ENCODE assay signal across 18 mouse cellular contexts in the genomic region with DNA sequence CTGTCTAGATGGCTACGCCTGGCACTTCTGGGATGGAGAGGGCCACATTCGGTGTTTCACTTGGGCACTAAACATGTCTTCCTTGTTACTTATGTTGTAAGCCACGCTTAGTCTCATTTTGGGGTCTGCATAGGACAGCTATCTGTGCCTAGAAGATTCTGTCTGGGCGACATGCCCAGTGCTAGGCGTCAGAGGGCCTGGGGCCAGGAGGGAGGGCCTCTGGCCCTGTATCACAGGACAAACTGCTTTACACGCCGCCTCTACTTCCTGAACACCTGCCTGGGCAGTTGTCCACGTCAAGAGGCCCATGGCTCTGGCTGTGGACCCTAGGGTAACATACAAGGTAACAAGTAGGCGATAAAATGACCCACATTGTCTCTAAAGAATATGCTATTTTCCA. TPM values are rescaled to one million over a fixed set of nuclear protein-coding genes. Genes with fewer than 3 reads are reported as not detected.
DNase-seq lines count a peak whose midpoint lies in the region; ATAC-seq and TF ChIP-seq lines count a peak whose summit lies in the region.
"Had no signal": no experiment of that assay in that cellular context is flagged by ENCODE, and none has a peak within 500 bp of the region (broad histone marks: within the 10 kb centered on the region; RNA-seq: fewer than 3 reads in every experiment).

No protein-coding gene starts in this region.

- H3K27me3 ChIP-seq in hindbrain, postnatal 0 days (ENCODE audit: insufficient read depth, low read length): no peaks in the 10 kb centered on the region
- no peaks in the 10 kb centered on the region for H3K27me3 ChIP-seq in hindbrain, embryonic 16.5 days (replicated peaks; ENCODE audit: control insufficient read depth, insufficient read depth, low read length)
- 0 out of 2 replicates have a peak, but pooled peaks cover 7% of the 10 kb centered on the region for H3K27me3 ChIP-seq in heart, postnatal 0 days (ENCODE audit: control insufficient read depth, insufficient read depth, low read length)
- H3K27me3 ChIP-seq in thymus, adult 2 months (ENCODE audit: control insufficient read depth, insufficient read depth, low read length): no peaks in the 10 kb centered on the region
- H3K27me3 ChIP-seq: CH12.LX; intestine, embryonic 15.5 days; limb, embryonic 12.5 days; neural tube, embryonic 13.5 days; Patski had no signal

- H3K4me1 ChIP-seq in hindbrain, postnatal 0 days (ENCODE audit: insufficient read depth, low read length): peaks cover 19% of the 10 kb centered on the region
- H3K4me1 ChIP-seq in hindbrain, embryonic 16.5 days (ENCODE audit: control insufficient read depth, insufficient read depth, low read depth, low read length): peaks cover 28% of the 10 kb centered on the region
- H3K4me1 ChIP-seq in heart, postnatal 0 days (ENCODE audit: control insufficient read depth, insufficient read depth): peaks cover 10% of the 10 kb centered on the region
- peaks cover 5% of the 10 kb centered on the region; the same call in 1 of the 2 replicates for H3K4me1 ChIP-seq in thymus, adult 2 months (replicated peaks; ENCODE audit: control insufficient read depth, insufficient read depth, low read length)

- TF ChIP-seq EP300 in heart, postnatal 0 days (IDR thresholded peaks at IDR 0.05; ENCODE audit: low read depth): no peak

- H3K9me3 ChIP-seq in hindbrain, postnatal 0 days (ENCODE audit: low read length): no peaks in the 10 kb centered on the region
- H3K9me3 ChIP-seq in hindbrain, embryonic 16.5 days (ENCODE audit: control insufficient read depth, low read length): no peaks in the 10 kb centered on the region
- H3K9me3 ChIP-seq in heart, postnatal 0 days (replicated peaks; ENCODE audit: control insufficient read depth, low read length): no peaks in the 10 kb centered on the region
- H3K9me3 ChIP-seq: intestine, embryonic 15.5 days; limb, embryonic 12.5 days; neural tube, embryonic 13.5 days had no signal

- no peak for ATAC-seq in hindbrain, postnatal 0 days
- ATAC-seq in hindbrain, embryonic 16.5 days: no peak
- peak; percentile 66; the same call in 1 of the 2 replicates for ATAC-seq in heart, postnatal 0 days (ENCODE audit: insufficient read depth, low read depth)
- ATAC-seq: forebrain, embryonic 16.5 days; intestine, embryonic 15.5 days; Patski had no signal

- DNase-seq in cerebellum, adult 11-12 months: peak; percentile 51
- DNase-seq in cerebellum, adult 8-10 months: no peak
- peak; percentile 74 for DNase-seq in hindbrain, postnatal 0 days (ENCODE audit: low spot score)
- peak; percentile 61 for DNase-seq in heart, postnatal 0 days (ENCODE audit: low spot score)
- DNase-seq in lung, postnatal 25 days (ENCODE audit: low spot score): peak; percentile 42
- no peak for DNase-seq in thymus, adult 2 months
- no peak for DNase-seq in frontal cortex, postnatal 36 days (ENCODE audit: low spot score in 2 of 2)
- DNase-seq: gastrocnemius, postnatal 10 days; kidney, postnatal 10 days; thymus, postnatal 4 days had no signal

- no peak overlapping the region for H3K27ac ChIP-seq in hindbrain, postnatal 0 days
- no peak overlapping the region for H3K27ac ChIP-seq in hindbrain, embryonic 16.5 days (ENCODE audit: low read depth, low read length)
- no peak overlapping the region for H3K27ac ChIP-seq in heart, postnatal 0 days (ENCODE audit: low read depth)
- H3K27ac ChIP-seq in thymus, adult 2 months (ENCODE audit: control insufficient read depth, insufficient read depth, low read length): no peak overlapping the region
- H3K27ac ChIP-seq: intestine, embryonic 15.5 days; limb, embryonic 12.5 days; neural tube, embryonic 13.5 days had no signal

- H3K36me3 ChIP-seq in hindbrain, postnatal 0 days (ENCODE audit: insufficient read depth, low read length): no peaks in the 10 kb centered on the region
- H3K36me3 ChIP-seq in hindbrain, embryonic 16.5 days (ENCODE audit: control insufficient read depth, insufficient read depth, low read length): no peaks in the 10 kb centered on the region
- H3K36me3 ChIP-seq in heart, postnatal 0 days (replicated peaks; ENCODE audit: control insufficient read depth, insufficient read depth, low read length): no peaks in the 10 kb centered on the region
- H3K36me3 ChIP-seq in thymus, adult 2 months (ENCODE audit: control insufficient read depth, insufficient read depth, low read length): no peaks in the 10 kb centered on the region
- H3K36me3 ChIP-seq: intestine, embryonic 15.5 days had no signal

- H3K9ac ChIP-seq in hindbrain, postnatal 0 days (replicated peaks; ENCODE audit: low read length): no peak overlapping the region
- no peak overlapping the region for H3K9ac ChIP-seq in hindbrain, embryonic 16.5 days (ENCODE audit: low read depth, low read length)
- H3K9ac ChIP-seq in heart, postnatal 0 days (replicated peaks; ENCODE audit: low read depth, low read length): no peak overlapping the region
- H3K9ac ChIP-seq: intestine, embryonic 15.5 days; limb, embryonic 12.5 days; neural tube, embryonic 13.5 days had no signal

- 49% methylated on average over 9 of the region's 9 CpGs for WGBS in hindbrain, postnatal 0 days
- 72% methylated on average over 9 of the region's 9 CpGs for WGBS in hindbrain, embryonic 16.5 days
- 25% methylated on average over 9 of the region's 9 CpGs for WGBS in heart, postnatal 0 days
- WGBS in thymus, adult 2 months: 93% methylated on average over 9 of the region's 9 CpGs

- no peak for TF ChIP-seq CTCF in hindbrain, postnatal 0 days (IDR thresholded peaks at IDR 0.05; ENCODE audit: low read depth)
- no peak for TF ChIP-seq CTCF in heart, postnatal 0 days (IDR thresholded peaks at IDR 0.05; ENCODE audit: low read depth)
- TF ChIP-seq CTCF in thymus, adult 2 months (IDR thresholded peaks at IDR 0.05; ENCODE audit: borderline replicate concordance, control insufficient read depth, extremely low read depth, insufficient read depth, low read length, poor library complexity): no peak

- no peak for TF ChIP-seq POLR2A in thymus, adult 2 months (IDR thresholded peaks at IDR 0.05; ENCODE audit: control insufficient read depth, extremely low read depth, insufficient read depth, low read length, poor library complexity)

- H3K4me3 ChIP-seq in hindbrain, postnatal 0 days (ENCODE audit: low read length): no peak overlapping the region
- H3K4me3 ChIP-seq in hindbrain, embryonic 16.5 days (ENCODE audit: low read length): no peak overlapping the region
- H3K4me3 ChIP-seq in heart, postnatal 0 days (ENCODE audit: low read depth, low read length): no peak overlapping the region
- no peak overlapping the region for H3K4me3 ChIP-seq in thymus, adult 2 months (ENCODE audit: control insufficient read depth, insufficient read depth, low read length)
- H3K4me3 ChIP-seq: intestine, embryonic 15.5 days; limb, embryonic 12.5 days; neural tube, embryonic 13.5 days had no signal

- no peak overlapping the region for H3K4me2 ChIP-seq in hindbrain, postnatal 0 days (ENCODE audit: low read depth, low read length)
- no peak overlapping the region for H3K4me2 ChIP-seq in hindbrain, embryonic 16.5 days (ENCODE audit: low read length)
- H3K4me2 ChIP-seq in heart, postnatal 0 days (ENCODE audit: low read depth, low read length): no peak overlapping the region
- H3K4me2 ChIP-seq: intestine, embryonic 15.5 days; limb, embryonic 12.5 days; neural tube, embryonic 13.5 days had no signal

RNA-seq across cellular contexts. Expression of a gene that starts 5.0 kb away (rescaled TPM):
- total RNA-seq in hindbrain, postnatal 0 days (2014; rRNA removed): 5.8 and 9.6 TPM in 2 replicates
- polyA plus RNA-seq in hindbrain, postnatal 0 days (2015; fragmentation: Nextera tagmentation; extraction: Ambion mirVana): 5.6 and 6.2 TPM in 2 replicates
- polyA plus RNA-seq in hindbrain, embryonic 16.5 days (2015; fragmentation: Nextera tagmentation; extraction: Ambion mirVana): 7.8 and 9.4 TPM in 2 replicates
- 1.3 and 4.5 TPM in 2 replicates for total RNA-seq in heart, postnatal 0 days (2014; rRNA removed; ENCODE audit: low replicate concordance)
- 1.0 and 2.0 TPM in 2 replicates for polyA plus RNA-seq in heart, postnatal 0 days (2015; fragmentation: Nextera tagmentation; extraction: Ambion mirVana)
- 1.5 and 2.1 TPM in 2 replicates for polyA plus RNA-seq in thymus, adult 2 months (2012; rRNA removed)
- total RNA-seq: hematopoietic stem cell, adult 5-6 weeks had no signal

RNA-seq across cellular contexts. Expression of a gene that starts 22.9 kb away (rescaled TPM):
- total RNA-seq in hindbrain, postnatal 0 days (2014; rRNA removed): 1.1 TPM in 1 of 2 replicates, not detected in the other
- polyA plus RNA-seq in hindbrain, postnatal 0 days (2015; fragmentation: Nextera tagmentation; extraction: Ambion mirVana): 0.34 TPM in 1 of 2 replicates, not detected in the other
- polyA plus RNA-seq in hindbrain, embryonic 16.5 days (2015; fragmentation: Nextera tagmentation; extraction: Ambion mirVana): 0.26 and 0.64 TPM in 2 replicates
- total RNA-seq in heart, postnatal 0 days (2014; rRNA removed; ENCODE audit: low replicate concordance): 1.7 and 1.8 TPM in 2 replicates
- 0.23 and 0.31 TPM in 2 replicates for polyA plus RNA-seq in heart, postnatal 0 days (2015; fragmentation: Nextera tagmentation; extraction: Ambion mirVana)
- polyA plus RNA-seq in thymus, adult 2 months (2012; rRNA removed): 1.5 and 2.1 TPM in 2 replicates
- total RNA-seq: CH12.LX had no signal

RNA-seq across cellular contexts. Expression of a gene that starts 32.3 kb away (rescaled TPM):
- 6.1 and 12.8 TPM in 2 replicates for total RNA-seq in hindbrain, postnatal 0 days (2014; rRNA removed)
- polyA plus RNA-seq in hindbrain, postnatal 0 days (2015; fragmentation: Nextera tagmentation; extraction: Ambion mirVana): 17.1 and 18.2 TPM in 2 replicates
- polyA plus RNA-seq in hindbrain, embryonic 16.5 days (2015; fragmentation: Nextera tagmentation; extraction: Ambion mirVana): 18.4 and 20.3 TPM in 2 replicates
- 5.0 and 5.9 TPM in 2 replicates for total RNA-seq in heart, postnatal 0 days (2014; rRNA removed; ENCODE audit: low replicate concordance)
- polyA plus RNA-seq in heart, postnatal 0 days (2015; fragmentation: Nextera tagmentation; extraction: Ambion mirVana): 9.5 and 10.6 TPM in 2 replicates
- polyA plus RNA-seq in thymus, adult 2 months (2012; rRNA removed): 7.5 and 8.2 TPM in 2 replicates

RNA-seq across cellular contexts. Expression of a gene that starts 50.5 kb away (rescaled TPM):
- 8.1 and 10.1 TPM in 2 replicates for total RNA-seq in hindbrain, postnatal 0 days (2014; rRNA removed)
- polyA plus RNA-seq in hindbrain, postnatal 0 days (2015; fragmentation: Nextera tagmentation; extraction: Ambion mirVana): 3.7 and 4.4 TPM in 2 replicates
- polyA plus RNA-seq in hindbrain, embryonic 16.5 days (2015; fragmentation: Nextera tagmentation; extraction: Ambion mirVana): 3.1 and 4.0 TPM in 2 replicates
- 38.2 and 39.1 TPM in 2 replicates for total RNA-seq in heart, postnatal 0 days (2014; rRNA removed; ENCODE audit: low replicate concordance)
- polyA plus RNA-seq in heart, postnatal 0 days (2015; fragmentation: Nextera tagmentation; extraction: Ambion mirVana): 23.0 and 23.7 TPM in 2 replicates
- 33.9 and 40.1 TPM in 2 replicates for polyA plus RNA-seq in thymus, adult 2 months (2012; rRNA removed)

RNA-seq across cellular contexts. Expression of a gene that starts 56.4 kb away (rescaled TPM):
- 55.2 and 61.1 TPM in 2 replicates for total RNA-seq in hindbrain, postnatal 0 days (2014; rRNA removed)
- 19.4 and 26.2 TPM in 2 replicates for polyA plus RNA-seq in hindbrain, postnatal 0 days (2015; fragmentation: Nextera tagmentation; extraction: Ambion mirVana)
- polyA plus RNA-seq in hindbrain, embryonic 16.5 days (2015; fragmentation: Nextera tagmentation; extraction: Ambion mirVana): 24.5 and 29.3 TPM in 2 replicates
- 16.6 and 18.0 TPM in 2 replicates for total RNA-seq in heart, postnatal 0 days (2014; rRNA removed; ENCODE audit: low replicate concordance)
- 5.6 and 6.3 TPM in 2 replicates for polyA plus RNA-seq in heart, postnatal 0 days (2015; fragmentation: Nextera tagmentation; extraction: Ambion mirVana)
- 15.5 and 15.9 TPM in 2 replicates for polyA plus RNA-seq in thymus, adult 2 months (2012; rRNA removed)

Comparison
In these comparisons a context has a peak if more than half of its experiments do, and no peak if none do; other contexts are left out.
1. DNase-seq: peak in cerebellum, adult 11-12 months (single experiment), hindbrain, postnatal 0 days (single experiment), heart, postnatal 0 days (single experiment) and lung, postnatal 25 days (single experiment); none in cerebellum, adult 8-10 months (single experiment), thymus, adult 2 months (single experiment) and frontal cortex, postnatal 36 days (0 of 2).